Mouse (Mus musculus): ENCODE results near the gene Nfia. TPM values are rescaled to one million over a fixed set of nuclear protein-coding genes. Genes with fewer than 3 reads are reported as not detected.

Nfia gene
- polyA plus RNA-seq, 1 experiment, result 57.7 TPM

GRCm38 (mm10) chr4:97851698-97852097 lies 79.2 kb downstream of the Nfia start:
- no peak for DNase-seq
- 70% methylated on average over 5 of the region's 5 CpGs for WGBS
- TF ChIP-seq CTCF (IDR thresholded peaks at IDR 0.05; ENCODE audit: insufficient read depth, low read length), result no peak
- no peak for TF ChIP-seq POLR2A (IDR thresholded peaks at IDR 0.05; ENCODE audit: borderline replicate concordance, extremely low read depth, low read depth, low read length)
- Histone ChIP-seq H3K4me1 (ENCODE audit: control insufficient read depth, insufficient read depth, low read length) (peaks cover 28% of the 10 kb centered on the region), H3K4me3 (replicated peaks; ENCODE audit: extremely low read depth, low read depth, low read length) (no peak overlapping the region)

GRCm38 (mm10) chr4:97852626-97853025 lies 80.1 kb downstream of the Nfia start:
- Histone ChIP-seq H3K4me1 (ENCODE audit: control insufficient read depth, insufficient read depth, low read length) (peaks cover 28% of the 10 kb centered on the region), H3K4me3 (replicated peaks; ENCODE audit: extremely low read depth, low read depth, low read length) (no peak overlapping the region)
- TF ChIP-seq POLR2A (IDR thresholded peaks at IDR 0.05; ENCODE audit: borderline replicate concordance, extremely low read depth, low read depth, low read length) (no peak), CTCF (IDR thresholded peaks at IDR 0.05; ENCODE audit: insufficient read depth, low read length) (no peak)
- DNase-seq, result no peak
- 71% methylated on average over 2 of the region's 2 CpGs for WGBS

- no peak for DNase-seq
- 29% methylated on average over 4 of the region's 4 CpGs for WGBS
- H3K4me3 ChIP-seq (replicated peaks; ENCODE audit: extremely low read depth, low read depth, low read length), result no peak overlapping the region
- peaks cover 28% of the 10 kb centered on the region for H3K4me1 ChIP-seq (ENCODE audit: control insufficient read depth, insufficient read depth, low read length)
- TF ChIP-seq CTCF (IDR thresholded peaks at IDR 0.05; ENCODE audit: insufficient read depth, low read length) (no peak), POLR2A (IDR thresholded peaks at IDR 0.05; ENCODE audit: borderline replicate concordance, extremely low read depth, low read depth, low read length) (no peak)
These were observed 82.2 kb downstream of the Nfia start for GRCm38 (mm10) chr4:97854779-97855178.

GRCm38 (mm10) chr4:97855712-97856420 lies 83.3 kb downstream of the Nfia start:
- TF ChIP-seq POLR2A (IDR thresholded peaks at IDR 0.05; ENCODE audit: borderline replicate concordance, extremely low read depth, low read depth, low read length), result no peak
- no peak for TF ChIP-seq CTCF (IDR thresholded peaks at IDR 0.05; ENCODE audit: insufficient read depth, low read length)
- WGBS, result 89% methylated on average over 8 of the region's 8 CpGs
- H3K4me1 ChIP-seq (ENCODE audit: control insufficient read depth, insufficient read depth, low read length), result peaks cover 24% of the 10 kb centered on the region
- H3K4me3 ChIP-seq (replicated peaks; ENCODE audit: extremely low read depth, low read depth, low read length), result no peak overlapping the region
- DNase-seq, result no peak

- no peak for DNase-seq
- no peak overlapping the region for H3K4me3 ChIP-seq (replicated peaks; ENCODE audit: extremely low read depth, low read depth, low read length)
- 78% methylated on average over 2 of the region's 2 CpGs for WGBS
- TF ChIP-seq POLR2A (IDR thresholded peaks at IDR 0.05; ENCODE audit: borderline replicate concordance, extremely low read depth, low read depth, low read length) (no peak), CTCF (IDR thresholded peaks at IDR 0.05; ENCODE audit: insufficient read depth, low read length) (no peak)
- peaks cover 17% of the 10 kb centered on the region for H3K4me1 ChIP-seq (ENCODE audit: control insufficient read depth, insufficient read depth, low read length)
These were observed 85.0 kb downstream of the Nfia start for GRCm38 (mm10) chr4:97857549-97857948.

- no peak for DNase-seq
- WGBS, result 55% methylated on average over 4 of the region's 4 CpGs
- no peak for TF ChIP-seq CTCF (IDR thresholded peaks at IDR 0.05; ENCODE audit: insufficient read depth, low read length)
- peaks cover 12% of the 10 kb centered on the region for H3K4me1 ChIP-seq (ENCODE audit: control insufficient read depth, insufficient read depth, low read length)
- no peak overlapping the region for H3K4me3 ChIP-seq (replicated peaks; ENCODE audit: extremely low read depth, low read depth, low read length)
These were observed 86.9 kb downstream of the Nfia start for GRCm38 (mm10) chr4:97859431-97859830.

GRCm38 (mm10) chr4:97860376-97860775 lies 87.8 kb downstream of the Nfia start:
- Histone ChIP-seq H3K4me1 (ENCODE audit: control insufficient read depth, insufficient read depth, low read length) (peaks cover 9% of the 10 kb centered on the region), H3K4me3 (replicated peaks; ENCODE audit: extremely low read depth, low read depth, low read length) (no peak overlapping the region)
- WGBS, result 45% methylated on average over 3 of the region's 3 CpGs
- no peak for TF ChIP-seq POLR2A (IDR thresholded peaks at IDR 0.05; ENCODE audit: borderline replicate concordance, extremely low read depth, low read depth, low read length)
- TF ChIP-seq CTCF (IDR thresholded peaks at IDR 0.05; ENCODE audit: insufficient read depth, low read length), result no peak
- DNase-seq, result no peak

GRCm38 (mm10) chr4:97860791-97861344 lies 88.3 kb downstream of the Nfia start:
- TF ChIP-seq POLR2A (IDR thresholded peaks at IDR 0.05; ENCODE audit: borderline replicate concordance, extremely low read depth, low read depth, low read length) (no peak), CTCF (IDR thresholded peaks at IDR 0.05; ENCODE audit: insufficient read depth, low read length) (no peak)
- H3K4me1 ChIP-seq (ENCODE audit: control insufficient read depth, insufficient read depth, low read length), result peaks cover 4% of the 10 kb centered on the region
- DNase-seq, result no peak
- no peak overlapping the region for H3K4me3 ChIP-seq (replicated peaks; ENCODE audit: extremely low read depth, low read depth, low read length)
- WGBS, result 79% methylated on average over 8 of the region's 8 CpGs

- DNase-seq, result no peak
- TF ChIP-seq POLR2A (IDR thresholded peaks at IDR 0.05; ENCODE audit: borderline replicate concordance, extremely low read depth, low read depth, low read length), result no peak
- no peak for TF ChIP-seq CTCF (IDR thresholded peaks at IDR 0.05; ENCODE audit: insufficient read depth, low read length)
- no peak overlapping the region for H3K4me3 ChIP-seq (replicated peaks; ENCODE audit: extremely low read depth, low read depth, low read length)
- no peaks in the 10 kb centered on the region; the same call in 1 of the 2 replicates for H3K4me1 ChIP-seq (ENCODE audit: control insufficient read depth, insufficient read depth, low read length)
- 91% methylated on average over 6 of the region's 6 CpGs for WGBS
These were observed 89.8 kb downstream of the Nfia start for GRCm38 (mm10) chr4:97862379-97862778.

GRCm38 (mm10) chr4:97864276-97864675 lies 91.7 kb downstream of the Nfia start:
- Histone ChIP-seq H3K4me1 (ENCODE audit: control insufficient read depth, insufficient read depth, low read length) (peaks cover 6% of the 10 kb centered on the region), H3K4me3 (replicated peaks; ENCODE audit: extremely low read depth, low read depth, low read length) (no peak overlapping the region)
- no peak for DNase-seq
- 89% methylated on average over 2 of the region's 2 CpGs for WGBS
- no peak for TF ChIP-seq CTCF (IDR thresholded peaks at IDR 0.05; ENCODE audit: insufficient read depth, low read length)
- no peak for TF ChIP-seq POLR2A (IDR thresholded peaks at IDR 0.05; ENCODE audit: borderline replicate concordance, extremely low read depth, low read depth, low read length)

Measured in lung, adult 2 months (tissue).